Mouse (Mus musculus): ENCODE measurements around the gene Prr15l. TPM values are rescaled to one million over a fixed set of nuclear protein-coding genes. Genes with fewer than 3 reads are reported as not detected.
A peak's percentile ranks its signal among the peaks of the same experiment; 100 is the strongest.

The Prr15l gene
- polyA plus RNA-seq, 2 experiments, result 2.8 to 4.9 TPM

- Histone ChIP-seq H3K4me3 (ENCODE audit: insufficient read depth in 1 of 2, low read depth in 2 of 2, low read length in 2 of 2) (no peak overlapping the region), H3K4me1 (replicated peaks; ENCODE audit: control insufficient read depth in 2 of 2, insufficient read depth in 2 of 2, low read length in 1 of 2) (no peaks in the 10 kb centered on the region), H3K27me3 (ENCODE audit: control insufficient read depth, insufficient read depth, low read length) (no peaks in the 10 kb centered on the region), H3K27ac (no peak overlapping the region), H3K9me3 (ENCODE audit: control insufficient read depth, low read length) (no peaks in the 10 kb centered on the region), H3K4me2 (ENCODE audit: low read depth) (no peak overlapping the region), H3K9ac (replicated peaks) (no peak overlapping the region), H3K36me3 (replicated peaks; ENCODE audit: control insufficient read depth, insufficient read depth, low read depth) (no peaks in the 10 kb centered on the region; the same call in none of the 2 replicates)
- DNase-seq (ENCODE audit: low read depth in 3 of 3, low spot score in 3 of 3) (no peak), ATAC-seq (ENCODE audit: insufficient read depth) (no peak)
- TF ChIP-seq EP300 (IDR thresholded peaks at IDR 0.05; ENCODE audit: low read depth), result no peak
- TF ChIP-seq CTCF (IDR thresholded peaks at IDR 0.05; ENCODE audit: low read depth), result no peak
- WGBS (ENCODE audit: insufficient replicate concordance), result 83% methylated on average over 12 of the region's 12 CpGs
Measured at GRCm38 (mm10) chr11:96908594-96908993, 19.3 kb upstream of the Prr15l start.

GRCm38 (mm10) chr11:96910003-96910402 lies 17.9 kb upstream of the Prr15l start:
- Histone ChIP-seq H3K36me3 (replicated peaks; ENCODE audit: control insufficient read depth, insufficient read depth, low read depth) (no peaks in the 10 kb centered on the region; the same call in none of the 2 replicates), H3K4me2 (ENCODE audit: low read depth) (no peak overlapping the region), H3K9ac (replicated peaks) (no peak overlapping the region), H3K27ac (no peak overlapping the region), H3K27me3 (ENCODE audit: control insufficient read depth, insufficient read depth, low read length) (no peaks in the 10 kb centered on the region), H3K9me3 (ENCODE audit: control insufficient read depth, low read length) (no peaks in the 10 kb centered on the region), H3K4me3 (ENCODE audit: insufficient read depth in 1 of 2, low read depth in 2 of 2, low read length in 2 of 2) (no peak overlapping the region), H3K4me1 (replicated peaks; ENCODE audit: control insufficient read depth in 2 of 2, insufficient read depth in 2 of 2, low read length in 1 of 2) (no peaks in the 10 kb centered on the region)
- peak in 1 of 3 experiments; percentile 58 for DNase-seq (ENCODE audit: low read depth in 3 of 3, low spot score in 3 of 3)
- TF ChIP-seq CTCF (IDR thresholded peaks at IDR 0.05; ENCODE audit: low read depth), result peak; percentile 92
- TF ChIP-seq EP300 (IDR thresholded peaks at IDR 0.05; ENCODE audit: low read depth), result no peak
- ATAC-seq (ENCODE audit: insufficient read depth), result peak; percentile 21; the same call in 1 of the 2 replicates
- WGBS (ENCODE audit: insufficient replicate concordance), result 31% methylated on average over 7 of the region's 7 CpGs

- Histone ChIP-seq H3K9me3 (ENCODE audit: control insufficient read depth, low read length) (no peaks in the 10 kb centered on the region), H3K27ac (no peak overlapping the region), H3K4me1 (replicated peaks; ENCODE audit: control insufficient read depth in 2 of 2, insufficient read depth in 2 of 2, low read length in 1 of 2) (peaks cover 13% of the 10 kb centered on the region in 2 experiments), H3K4me2 (ENCODE audit: low read depth) (no peak overlapping the region), H3K36me3 (replicated peaks; ENCODE audit: control insufficient read depth, insufficient read depth, low read depth) (no peaks in the 10 kb centered on the region; the same call in none of the 2 replicates), H3K9ac (replicated peaks) (no peak overlapping the region), H3K4me3 (ENCODE audit: insufficient read depth in 1 of 2, low read depth in 2 of 2, low read length in 2 of 2) (no peak overlapping the region), H3K27me3 (ENCODE audit: control insufficient read depth, insufficient read depth, low read length) (no peaks in the 10 kb centered on the region)
- DNase-seq (ENCODE audit: low read depth in 3 of 3, low spot score in 3 of 3) (no peak), ATAC-seq (ENCODE audit: insufficient read depth) (no peak)
- 57% methylated on average over 11 of the region's 11 CpGs for WGBS (ENCODE audit: insufficient replicate concordance)
- no peak for TF ChIP-seq CTCF (IDR thresholded peaks at IDR 0.05; ENCODE audit: low read depth)
- TF ChIP-seq EP300 (IDR thresholded peaks at IDR 0.05; ENCODE audit: low read depth), result no peak
Measured at GRCm38 (mm10) chr11:96912682-96913081, 15.2 kb upstream of the Prr15l start.

- TF ChIP-seq EP300 (IDR thresholded peaks at IDR 0.05; ENCODE audit: low read depth) (peak; percentile 79), CTCF (IDR thresholded peaks at IDR 0.05; ENCODE audit: low read depth) (peak; percentile 96)
- H3K27me3 ChIP-seq (ENCODE audit: control insufficient read depth, insufficient read depth, low read length), result no peaks in the 10 kb centered on the region
- H3K9me3 ChIP-seq (ENCODE audit: control insufficient read depth, low read length), result no peaks in the 10 kb centered on the region
- peak within 1 kb of the TSS; percentile 73 for H3K9ac ChIP-seq (replicated peaks)
- H3K4me3 ChIP-seq (ENCODE audit: insufficient read depth in 1 of 2, low read depth in 2 of 2, low read length in 2 of 2), result peak within 1 kb of the TSS; percentile 61 to 82
- H3K4me1 ChIP-seq (replicated peaks; ENCODE audit: control insufficient read depth in 2 of 2, insufficient read depth in 2 of 2, low read length in 1 of 2), result peaks cover 37 to 42% of the 10 kb centered on the region in 2 experiments
- under 1% methylated on average over 55 of the region's 55 CpGs for WGBS (ENCODE audit: insufficient replicate concordance)
- peak within 1 kb of the TSS; percentile 92 for H3K27ac ChIP-seq
- peak; percentile 98 for DNase-seq (ENCODE audit: low read depth in 3 of 3, low spot score in 3 of 3)
- H3K4me2 ChIP-seq (ENCODE audit: low read depth), result peak within 1 kb of the TSS; percentile 93
- H3K36me3 ChIP-seq (replicated peaks; ENCODE audit: control insufficient read depth, insufficient read depth, low read depth), result no peaks in the 10 kb centered on the region
- ATAC-seq (ENCODE audit: insufficient read depth), result peak; percentile 84
Measured at GRCm38 (mm10) chr11:96916044-96916884, 11.6 kb upstream of the Prr15l start, which contains the start of gene Cdk5rap3. Gene Cdk5rap3, minus strand, starts transcription at chr11:96916496.

GRCm38 (mm10) chr11:96916885-96917396 lies 11.0 kb upstream of the Prr15l start:
- TF ChIP-seq CTCF (IDR thresholded peaks at IDR 0.05; ENCODE audit: low read depth) (no peak), EP300 (IDR thresholded peaks at IDR 0.05; ENCODE audit: low read depth) (no peak)
- H3K4me2 ChIP-seq (ENCODE audit: low read depth), result peak overlapping the region; percentile 76
- no peaks in the 10 kb centered on the region for H3K36me3 ChIP-seq (replicated peaks; ENCODE audit: control insufficient read depth, insufficient read depth, low read depth)
- peak overlapping the region; percentile 10 to 28; a peak in 3 of 4 replicates for H3K4me3 ChIP-seq (ENCODE audit: insufficient read depth in 1 of 2, low read depth in 2 of 2, low read length in 2 of 2)
- H3K4me1 ChIP-seq (replicated peaks; ENCODE audit: control insufficient read depth in 2 of 2, insufficient read depth in 2 of 2, low read length in 1 of 2), result peaks cover 37 to 42% of the 10 kb centered on the region in 2 experiments
- no peaks in the 10 kb centered on the region for H3K27me3 ChIP-seq (ENCODE audit: control insufficient read depth, insufficient read depth, low read length)
- 13% methylated on average over 13 of the region's 13 CpGs for WGBS (ENCODE audit: insufficient replicate concordance)
- peak overlapping the region; percentile 92 for H3K27ac ChIP-seq
- ATAC-seq (ENCODE audit: insufficient read depth), result peak; percentile 13
- no peaks in the 10 kb centered on the region for H3K9me3 ChIP-seq (ENCODE audit: control insufficient read depth, low read length)
- DNase-seq (ENCODE audit: low read depth in 3 of 3, low spot score in 3 of 3), result no peak
- peak overlapping the region; percentile 73 for H3K9ac ChIP-seq (replicated peaks)

Measured in liver, embryonic 14.5 days (tissue).